Mouse (Mus musculus) G1E (cell line): Measurements from ENCODE around the gene Gm38392.

ENCODE experiments used
- CTCF ChIP-seq: IDR thresholded peaks from 2 replicates; pipeline ENCODE4 v1.5.1; 2012; ENCODE audit warnings: low read depth, low read length, inconsistent platforms, mixed read lengths
- GATA1 ChIP-seq: IDR thresholded peaks from 2 replicates; pipeline ENCODE4 v1.6.1; 2012; ENCODE audit warnings: borderline replicate concordance, low read length, inconsistent platforms, mixed read lengths
- GATA2 ChIP-seq: IDR thresholded peaks from 2 replicates; pipeline ENCODE4 v1.6.1; 2012; ENCODE audit warnings: low read depth, low read length, inconsistent platforms, borderline replicate concordance

- TF ChIP-seq CTCF (no peak), GATA1 (no peak), GATA2 (no peak)
These were observed 9.7 kb upstream of the Gm38392 start, which contains the start of the genes Tsacc and Cct3 for GRCm38 (mm10) chr3:88296561-88297318.
